Mouse (Mus musculus) left cerebral cortex, postnatal 36 days (tissue): ENCODE results near the gene Chga. TPM values are rescaled to one million over a fixed set of nuclear protein-coding genes. Genes with fewer than 3 reads are reported as not detected.

Experiments
- DNase-seq, 2 experiments: peaks; one replicate each; pipeline ENCODE4 v3.0.0; 2021 to 2022; ENCODE audit warnings: low spot score in 2 of 2, mixed read lengths in 1 of 2
- intact Hi-C: fragments of 180-260 bp; cut with DNase I; formaldehyde crosslinking; loops from one replicate; pipeline ENCODE4 v1.15.1; 2025
- total RNA-seq, 2 experiments: library from RNA; stranded (reverse); gene quantifications; 2 replicates each; pipeline ENCODE4 v1.2.3; 2021

Gene Chga
- total RNA-seq: 100 to 1,000 TPM; 168 to 185 TPM

DNA sequence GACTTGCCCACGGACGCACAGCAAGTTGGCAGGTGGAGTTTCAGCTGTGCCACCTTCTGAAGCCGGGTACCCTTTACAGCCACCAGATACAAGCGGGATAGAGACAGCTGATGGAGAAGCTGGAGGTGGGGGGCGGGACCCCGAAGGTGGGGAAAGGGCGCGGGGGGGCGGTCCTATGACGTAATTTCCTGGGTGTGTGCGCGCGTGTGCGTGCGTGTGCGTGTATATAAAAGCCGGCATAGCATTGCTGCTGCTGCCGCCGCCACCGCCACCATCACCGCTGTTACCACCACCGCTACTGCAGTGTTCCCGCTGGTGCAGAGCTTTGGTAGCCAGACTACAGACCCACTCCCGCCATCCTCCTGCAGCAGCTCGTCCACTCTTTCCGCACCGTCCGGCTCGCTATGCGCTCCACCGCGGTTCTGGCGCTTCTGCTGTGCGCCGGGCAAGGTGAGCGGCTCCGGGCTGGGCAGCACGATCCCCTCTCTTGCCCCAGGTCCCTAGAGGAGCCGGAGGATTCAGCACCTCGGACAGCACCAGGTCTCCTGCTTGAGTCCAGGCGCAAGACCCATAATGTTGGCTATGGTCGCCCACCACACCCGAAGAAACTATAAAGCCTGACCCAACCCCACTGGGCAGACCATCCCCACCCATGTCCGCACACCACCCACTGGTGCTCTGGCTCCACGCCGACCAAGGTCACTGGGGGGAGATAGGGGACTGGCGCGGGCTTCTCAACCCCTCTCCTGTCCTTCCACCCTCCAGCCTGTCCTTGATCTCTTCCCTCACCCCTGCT is at the start of gene Chga:
Gene Chga (plus strand): TSS at position 249 of the 796 bp plus-strand sequence.
- peak; percentile 81 to 84 for DNase-seq
- intact Hi-C loops: no loop called here

DNA sequence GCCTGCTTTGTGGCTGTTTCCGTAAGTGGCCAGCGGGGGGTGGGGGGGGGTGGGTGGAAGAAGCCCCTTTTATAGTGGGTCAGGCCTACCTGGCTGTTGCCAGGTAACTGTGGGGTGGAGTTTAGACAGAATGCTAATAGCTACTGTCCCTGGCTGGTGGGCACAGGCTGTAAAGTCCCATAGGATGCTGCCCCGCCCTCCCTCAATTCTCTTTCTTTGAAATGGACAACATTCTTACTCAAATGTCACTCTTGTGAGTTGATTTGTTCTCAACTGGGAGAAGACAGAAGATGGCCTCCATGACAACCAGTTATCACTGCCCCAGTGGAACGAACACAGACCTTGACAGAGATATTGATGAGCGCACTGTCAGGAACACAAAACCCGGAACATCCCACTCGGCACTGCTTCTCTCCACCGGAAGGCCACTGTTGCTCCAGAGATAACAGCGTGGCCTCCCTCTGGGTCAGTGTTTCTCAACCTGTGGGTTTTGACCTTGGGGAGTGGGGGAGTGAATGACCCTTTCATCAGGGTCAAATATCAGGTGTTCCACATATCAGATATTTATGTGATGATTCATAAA is 49.5 kb upstream of the Chga start:
- DNase-seq: no peak
- intact Hi-C loops: no loop called here

DNA sequence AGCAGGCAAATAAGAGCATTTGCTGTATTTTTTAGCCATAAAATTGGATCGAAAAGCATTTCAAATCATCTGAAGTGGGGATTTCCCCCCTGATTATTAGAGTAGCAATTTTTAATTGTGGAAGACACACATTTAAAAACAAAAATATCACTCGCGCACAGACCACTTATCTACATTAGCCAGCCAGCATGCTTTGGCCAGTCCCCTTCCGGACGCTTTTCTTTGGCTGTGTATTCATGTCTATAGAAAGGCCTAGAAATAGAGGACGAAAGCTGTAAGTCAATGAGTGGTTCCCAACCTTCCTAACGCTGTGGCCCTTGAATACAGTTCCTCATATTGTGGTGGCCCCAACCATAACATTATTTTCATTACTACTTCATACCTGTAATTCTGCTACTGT is 48.8 kb upstream of the Chga start:
- DNase-seq: no peak
- intact Hi-C loops: no loop called here

DNA sequence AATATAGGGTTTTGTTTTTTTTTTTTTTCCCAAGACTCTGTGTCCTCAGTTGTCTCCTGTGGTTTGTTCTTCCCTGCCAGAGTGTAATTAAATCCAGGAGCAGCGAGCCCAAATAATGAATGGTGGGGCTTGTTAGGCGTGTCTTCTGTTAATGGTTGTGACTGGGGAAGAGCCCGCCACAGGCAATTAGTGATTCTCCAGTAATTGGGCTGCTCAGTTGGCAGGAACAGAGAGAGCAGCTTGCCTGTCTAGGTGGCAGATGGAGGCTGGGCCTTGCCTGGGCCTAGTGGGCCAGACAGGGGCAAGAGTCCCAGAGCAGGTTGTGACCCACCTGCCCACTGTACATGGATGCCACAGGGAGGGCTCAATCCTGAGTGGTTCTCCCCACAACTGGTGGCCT is 43.4 kb upstream of the Chga start:
- DNase-seq: no peak
- intact Hi-C loops: no loop called here

DNA sequence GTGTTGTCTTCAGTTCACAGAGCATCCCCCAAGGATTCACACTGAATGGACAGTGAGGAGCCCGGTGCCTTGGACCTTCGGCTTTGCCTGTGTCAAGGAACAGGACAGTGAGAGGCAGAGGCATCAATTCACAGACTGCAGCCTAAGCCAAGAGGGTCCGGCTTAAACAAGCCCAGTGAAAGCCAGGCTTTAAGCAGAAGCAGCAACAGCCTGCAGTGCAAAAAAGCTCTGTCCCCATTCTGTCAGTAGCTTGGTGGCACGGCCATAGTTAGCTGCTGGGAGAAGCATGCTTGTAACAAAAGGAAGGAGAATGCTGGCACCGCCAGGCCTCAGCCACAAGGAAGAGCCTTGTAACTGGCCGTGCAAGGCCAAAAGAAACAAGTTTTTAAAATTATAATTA is 40.6 kb upstream of the Chga start:
- intact Hi-C loops: no loop called here

DNA sequence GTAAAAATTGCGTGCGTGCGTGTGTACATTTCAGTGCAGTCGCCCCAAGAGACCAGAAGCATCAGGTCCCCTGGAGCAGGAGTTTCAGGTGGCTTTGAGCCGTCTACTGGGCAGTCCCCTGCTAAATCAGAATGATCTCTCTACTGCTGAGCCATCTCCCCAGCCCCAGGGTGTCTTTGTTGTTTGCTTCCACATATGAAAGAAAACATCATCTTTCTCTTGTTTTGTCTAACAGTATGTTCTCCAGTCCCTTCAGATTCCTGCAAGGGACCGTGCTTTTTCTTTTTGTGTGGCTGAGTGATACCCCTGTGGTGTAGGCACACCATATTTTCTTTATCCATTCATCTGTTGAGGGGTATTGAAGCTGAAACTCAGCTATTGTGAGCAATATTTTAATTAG is 40.0 kb upstream of the Chga start:
- no peak for DNase-seq
- intact Hi-C loops: no loop called here

More for the DNA sequence above, 40.6 kb upstream of the Chga start:
- DNase-seq: no peak

DNA sequence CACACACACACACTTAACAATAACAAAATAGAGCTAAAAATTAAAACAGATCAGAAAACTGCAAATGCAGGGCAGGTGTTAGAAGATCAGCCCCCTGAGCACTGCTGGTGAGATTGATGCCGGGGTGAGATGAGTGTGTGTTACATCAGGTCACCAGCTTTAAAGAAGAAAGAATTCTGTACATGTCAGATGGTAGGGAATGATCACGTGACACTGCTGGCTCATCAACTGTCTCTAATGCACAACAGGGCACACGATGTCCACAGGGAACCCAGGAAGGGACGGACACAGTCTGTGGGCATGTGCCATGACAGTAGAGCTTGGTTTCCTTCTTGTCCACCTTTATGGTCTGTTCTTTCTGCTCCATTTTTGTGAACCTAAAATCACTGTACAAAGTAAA is 38.6 kb upstream of the Chga start:
- intact Hi-C loops: no loop called here
- DNase-seq: no peak

DNA sequence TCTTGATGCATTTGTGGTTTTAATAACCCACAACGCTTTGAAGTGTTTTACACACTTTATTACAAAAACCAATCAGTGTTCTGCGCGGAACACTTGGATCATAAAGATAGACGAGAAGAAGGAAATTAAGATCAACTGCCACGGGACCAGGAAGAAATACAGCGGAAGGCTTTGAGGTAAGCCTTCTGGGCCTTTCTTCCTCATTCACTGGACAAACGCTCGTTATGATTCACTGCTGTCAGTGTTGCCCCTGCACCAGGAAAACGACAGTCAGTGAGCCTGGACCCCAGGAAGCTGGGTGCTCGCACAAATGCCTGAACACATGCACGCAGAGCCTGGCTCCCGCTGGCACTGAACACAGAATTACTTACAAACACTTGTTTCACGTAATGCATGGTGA is 37.1 kb upstream of the Chga start:
- DNase-seq: no peak
- intact Hi-C loops: no loop called here

DNA sequence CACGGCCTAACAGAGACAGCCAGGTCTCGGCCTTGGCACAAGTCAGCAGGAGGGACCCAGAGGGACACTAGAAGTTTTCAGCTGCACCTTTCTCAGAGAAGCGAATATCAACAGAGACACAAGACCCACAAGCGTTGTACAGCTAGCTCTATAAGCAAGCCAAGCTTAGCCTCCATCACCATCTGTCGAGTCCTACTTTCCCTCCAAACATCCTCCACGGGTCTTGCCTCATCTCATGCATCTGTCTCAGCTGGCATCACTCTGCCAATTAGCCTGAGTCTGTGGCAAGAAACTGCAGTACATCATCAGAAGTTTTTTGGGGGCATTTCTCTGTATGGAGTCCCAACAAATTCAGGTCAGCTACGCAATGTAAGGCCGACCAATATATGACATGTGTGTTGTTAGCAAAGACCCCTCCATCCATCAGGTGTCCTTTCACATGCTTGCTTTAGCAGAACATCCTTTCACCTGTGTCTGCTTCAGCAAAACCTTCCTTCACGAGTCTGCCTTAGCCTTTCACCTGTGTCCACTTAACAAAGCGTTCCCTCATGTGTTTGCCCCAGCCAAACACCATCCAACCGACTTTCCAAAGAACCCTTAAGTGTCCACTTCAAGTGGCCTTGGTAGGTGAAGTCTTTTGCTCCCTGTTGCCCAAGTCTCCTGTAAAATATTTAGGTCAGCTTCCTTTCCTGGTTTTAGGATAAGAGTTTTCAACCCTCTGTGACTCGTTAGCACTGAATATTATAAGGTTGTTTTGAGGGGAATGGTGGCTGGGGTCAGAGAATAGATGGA is 34.6 kb upstream of the Chga start:
- DNase-seq: no peak
- intact Hi-C loops: no loop called here

DNA sequence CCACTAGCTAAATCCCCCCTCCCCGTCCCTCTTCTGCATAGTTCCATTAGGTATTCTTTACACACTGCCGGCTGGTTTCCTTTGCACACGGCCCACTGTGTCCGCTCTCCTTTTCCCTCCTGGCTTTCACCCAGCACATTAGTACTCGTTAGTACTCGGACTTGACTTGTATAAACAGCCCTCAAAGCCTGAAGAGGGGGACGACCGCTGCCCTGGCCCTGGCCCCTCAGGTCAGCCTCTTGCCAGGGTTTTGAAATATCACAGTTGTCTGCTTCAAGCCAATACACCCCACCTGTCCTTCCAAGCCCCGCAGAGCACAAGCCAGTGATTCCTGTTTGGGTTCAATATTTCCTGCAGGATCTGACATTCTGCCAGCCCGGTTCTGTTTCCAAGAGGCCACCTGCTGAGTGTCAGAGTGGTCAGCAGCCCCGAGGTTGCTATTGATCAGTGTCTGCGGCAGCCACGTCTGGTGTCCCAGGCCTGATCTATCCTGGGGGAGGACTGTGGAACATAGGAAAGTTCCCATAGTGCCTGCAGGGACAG is 32.9 kb upstream of the Chga start:
- no peak for DNase-seq
- intact Hi-C loops: no loop called here

DNA sequence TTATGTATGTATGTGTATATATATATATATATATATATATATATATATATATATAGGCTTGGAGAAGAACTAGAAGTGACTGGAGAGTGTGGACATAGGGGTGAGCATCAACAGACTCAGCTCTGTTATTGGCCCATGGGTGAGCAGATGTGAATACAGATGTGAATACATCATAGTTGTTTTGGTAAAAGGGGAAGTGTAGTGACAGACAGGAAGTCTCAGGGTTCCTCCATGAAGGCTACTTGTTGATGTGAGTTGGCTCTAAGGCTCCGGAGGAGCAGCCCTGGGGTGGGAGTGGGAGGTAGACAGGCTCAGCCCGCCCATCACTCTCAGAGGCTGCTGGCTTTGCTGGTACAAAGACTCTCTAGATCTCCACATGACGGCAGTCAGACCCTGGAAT is 30.6 kb upstream of the Chga start:
- intact Hi-C loops: no loop called here
- DNase-seq: no peak

DNA sequence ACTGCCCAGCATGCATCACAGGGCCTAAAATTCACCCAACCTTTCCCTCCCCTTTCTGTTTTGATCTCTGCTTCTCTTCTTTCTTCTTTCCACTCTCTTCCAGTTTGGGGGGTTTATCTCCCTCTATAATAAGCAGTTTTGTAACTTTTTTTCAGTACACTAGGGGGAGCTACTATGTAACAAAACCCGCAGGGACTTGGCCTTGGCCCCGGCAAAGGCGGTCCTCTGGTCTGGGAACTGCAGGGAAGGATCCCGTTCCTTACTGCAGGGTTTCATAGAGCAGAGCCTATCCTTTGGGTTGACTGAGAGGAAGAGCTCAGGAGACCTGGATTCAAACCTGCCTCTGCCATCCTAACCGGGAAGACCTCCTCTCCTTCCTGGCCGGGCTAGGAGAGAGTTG is 30.0 kb upstream of the Chga start:
- no peak for DNase-seq

DNA sequence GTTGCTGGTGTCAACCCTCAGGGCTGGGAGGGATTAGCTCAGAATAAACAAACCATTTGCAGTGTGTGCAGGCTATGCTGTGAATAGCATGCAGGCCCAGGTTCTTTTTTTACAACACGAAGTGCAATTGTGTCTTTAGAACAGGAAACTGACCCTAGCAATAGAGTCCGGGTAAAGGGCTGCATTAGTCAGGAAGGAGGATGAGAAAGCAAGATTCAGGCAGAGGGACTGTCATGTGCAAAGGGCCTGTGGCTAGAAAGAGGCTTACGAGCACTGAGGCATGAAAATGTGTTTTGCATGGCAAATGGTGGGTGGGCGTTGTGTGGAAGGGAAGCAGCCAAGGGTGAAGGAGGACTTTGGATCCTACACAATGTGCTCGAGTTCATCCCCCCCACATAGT is 26.8 kb upstream of the Chga start:
- no peak for DNase-seq
- intact Hi-C loops: no loop called here

More for the DNA sequence above, 30.0 kb upstream of the Chga start:
- intact Hi-C loops: no loop called here

DNA sequence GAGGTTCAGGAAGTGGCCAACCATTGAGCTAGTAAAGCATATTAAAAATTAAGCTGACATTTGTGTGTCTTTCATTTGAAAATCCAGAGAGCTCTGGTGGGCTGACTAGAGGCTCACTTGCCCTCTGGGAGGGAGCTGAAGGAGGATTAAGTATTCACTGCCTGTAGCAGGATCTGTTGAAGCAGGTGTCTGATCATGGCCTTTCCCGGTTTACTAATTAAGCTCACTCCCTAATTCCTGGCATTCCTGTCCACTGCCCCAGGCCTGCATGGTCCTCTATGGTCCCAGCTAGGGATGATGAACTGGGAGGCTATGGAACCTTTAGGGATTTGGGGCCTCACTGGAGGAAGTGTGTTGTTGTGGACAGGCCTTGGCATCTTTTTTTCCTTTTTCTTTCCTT is 19.0 kb upstream of the Chga start:
- intact Hi-C loops: no loop called here
- no peak for DNase-seq

DNA sequence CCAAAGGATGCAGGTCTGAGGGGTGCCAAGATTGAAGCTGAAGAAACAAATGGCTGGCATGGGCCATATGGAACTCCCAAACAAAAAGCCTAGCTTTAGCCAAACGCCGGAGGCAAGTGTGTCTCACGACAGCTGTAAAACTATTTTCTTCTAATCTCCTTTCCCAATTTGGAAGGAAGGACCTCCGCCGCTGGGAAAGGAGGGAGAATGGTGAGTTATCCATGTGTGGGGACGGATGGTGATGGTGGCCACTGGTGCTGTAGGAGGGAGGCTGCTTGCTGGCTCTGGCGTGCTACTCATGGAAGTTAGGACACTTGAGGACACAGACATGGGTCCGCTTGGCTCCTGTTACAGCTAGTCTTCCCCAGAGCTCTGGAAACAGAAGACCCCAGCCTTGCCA is 14.5 kb upstream of the Chga start:
- no peak for DNase-seq
- intact Hi-C loops: no loop called here

DNA sequence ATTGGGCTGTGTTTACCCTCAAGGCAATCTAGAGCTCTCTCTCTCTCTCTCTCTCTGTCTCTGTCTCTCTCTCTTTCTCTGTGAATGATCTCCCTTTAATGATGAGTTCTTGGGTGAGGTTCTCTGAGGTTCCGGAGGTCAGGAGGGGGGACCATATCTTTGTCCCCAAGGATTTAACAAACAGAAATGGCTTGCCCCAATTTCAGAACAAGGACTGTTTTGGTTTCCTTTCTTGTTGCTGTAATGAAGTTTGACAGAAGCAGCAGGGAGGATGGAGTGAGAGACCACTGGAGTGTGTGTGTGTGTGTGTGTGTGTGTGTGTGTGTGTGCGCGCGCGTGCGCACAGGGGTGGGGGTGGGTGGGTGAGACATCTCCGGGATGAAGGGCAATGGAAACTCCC is 13.6 kb upstream of the Chga start:
- DNase-seq: no peak
- intact Hi-C loops: no loop called here

DNA sequence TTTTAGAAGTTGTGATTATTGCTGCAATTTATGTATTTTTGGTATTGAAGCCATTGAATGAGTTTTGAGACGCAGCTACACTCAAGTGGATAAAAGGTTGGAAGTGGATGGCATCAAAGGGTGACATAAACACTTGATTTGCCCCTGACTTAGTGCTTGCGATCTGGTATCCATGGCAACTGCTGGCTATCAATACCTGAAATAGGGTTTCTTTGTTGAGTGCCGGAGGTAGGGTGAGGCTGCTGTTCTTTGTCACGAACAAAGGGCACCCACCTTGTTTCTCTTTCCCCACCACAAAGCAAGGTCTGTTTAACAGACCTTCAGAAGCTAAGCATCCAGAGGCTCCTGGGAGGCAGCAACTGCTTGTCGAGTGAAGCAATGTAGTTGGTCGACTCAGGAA is 9.6 kb upstream of the Chga start:
- intact Hi-C loops: no loop called here
- DNase-seq: no peak

DNA sequence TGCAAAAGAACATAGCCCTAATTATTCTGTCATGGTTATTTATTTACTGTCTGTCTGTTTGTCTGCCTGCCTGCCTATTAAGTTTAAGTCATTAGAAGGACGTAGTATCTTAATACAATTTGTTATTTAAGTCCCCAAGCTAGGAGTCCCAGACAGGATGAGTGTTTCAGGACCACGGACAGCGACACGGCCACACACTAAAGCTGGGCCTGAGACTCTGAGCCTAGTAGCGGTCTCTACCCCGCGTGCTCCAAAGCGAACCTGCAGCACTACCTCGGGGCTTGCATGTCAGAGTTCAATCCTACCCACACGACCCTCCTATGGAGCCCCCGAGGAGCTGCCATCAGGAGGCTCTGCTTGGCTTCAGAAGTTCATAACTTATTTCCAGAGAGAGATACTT is 4.2 kb upstream of the Chga start:
- no peak for DNase-seq
- intact Hi-C loops: no loop called here

DNA sequence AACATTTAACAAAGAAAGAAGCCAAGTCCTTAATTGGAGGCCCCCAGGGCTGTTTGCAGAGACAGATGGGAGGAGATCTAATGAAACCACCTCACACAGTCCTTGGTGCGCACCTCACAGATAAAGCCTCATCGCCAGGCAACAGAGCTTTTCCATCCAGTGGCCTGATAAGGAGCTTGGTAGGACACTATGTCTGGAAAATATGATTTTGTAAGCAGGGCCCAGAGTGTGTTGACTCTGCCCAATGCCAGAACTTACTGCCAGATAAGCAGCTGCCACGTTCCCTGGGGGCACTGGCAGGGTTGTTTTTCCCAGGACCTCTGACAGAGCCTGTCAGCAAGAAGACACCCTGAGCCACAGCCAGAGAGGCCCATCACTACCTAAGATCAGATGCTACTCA is 3.6 kb upstream of the Chga start:
- DNase-seq: no peak
- intact Hi-C loops: no loop called here

DNA sequence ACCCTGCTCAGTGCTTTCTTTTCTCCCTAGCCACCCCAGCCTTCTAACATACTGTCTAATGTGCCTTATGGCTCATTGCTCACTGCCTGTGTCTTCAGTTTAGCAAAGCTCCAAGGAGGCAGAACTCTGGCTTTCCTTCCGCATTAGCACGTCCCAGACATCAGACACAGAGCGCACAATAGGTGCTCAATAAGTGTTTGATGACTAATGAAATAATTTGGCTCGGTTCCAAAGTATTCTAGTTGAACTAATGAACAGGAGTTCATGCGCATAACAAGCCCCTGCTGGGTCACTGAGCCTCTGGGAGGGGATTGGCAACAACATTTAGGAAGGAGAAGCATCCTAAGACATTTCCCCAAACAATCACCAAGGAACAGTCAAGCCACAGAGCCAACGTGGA is 2.8 kb upstream of the Chga start:
- intact Hi-C loops: no loop called here
- no peak for DNase-seq
